Mouse (Mus musculus) brain, adult 2 months (tissue): ENCODE measurements around the gene Samd3.

Source experiments
- DNase-seq: peaks from one replicate; pipeline ENCODE4 v3.0.0; 2011; ENCODE audit warnings: low read depth, low spot score

Gene Samd3

GRCm38 (mm10) chr10:26302336-26302735 is 72.8 kb downstream of the Samd3 start:
- DNase-seq: peak; percentile 47

- peak; percentile 29 for DNase-seq
Observed at GRCm38 (mm10) chr10:26303485-26303884, 74.0 kb downstream of the Samd3 start.

- peak; percentile 59 for DNase-seq
Observed at GRCm38 (mm10) chr10:26314327-26314726, 84.8 kb downstream of the Samd3 start.

GRCm38 (mm10) chr10:26320679-26321078 is 91.2 kb downstream of the Samd3 start:
- no peak for DNase-seq
